ENCODE assay signal across 19 mouse cellular contexts in the genomic region with DNA sequence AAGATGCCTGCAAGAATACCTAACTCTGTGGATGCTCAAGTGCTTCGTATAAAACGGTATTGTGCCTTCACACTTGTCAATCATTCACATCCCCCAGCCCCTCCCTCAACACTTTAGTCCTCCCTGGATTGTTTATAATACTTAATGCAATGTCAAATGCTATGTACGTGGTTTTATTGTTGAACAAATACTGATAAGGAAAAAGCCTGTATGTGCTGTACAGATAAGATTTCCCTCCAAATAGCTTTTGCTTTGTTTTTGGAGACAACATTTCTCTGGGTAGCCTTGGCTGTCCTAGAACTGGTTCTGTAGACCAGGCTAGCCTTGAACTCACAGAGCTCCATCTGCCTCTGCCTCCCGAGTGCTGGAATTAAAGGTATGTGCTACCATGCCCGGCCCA. TPM values are rescaled to one million over a fixed set of nuclear protein-coding genes. Genes with fewer than 3 reads are reported as not detected.
DNase-seq lines count a peak whose midpoint lies in the region; ATAC-seq and TF ChIP-seq lines count a peak whose summit lies in the region.
"Had no signal": no experiment of that assay in that cellular context is flagged by ENCODE, and none has a peak within 500 bp of the region (broad histone marks: within the 10 kb centered on the region; RNA-seq: fewer than 3 reads in every experiment).

No protein-coding gene starts in this region.

- no peak for TF ChIP-seq CTCF in lung, embryonic 14.5 days (IDR thresholded peaks at IDR 0.05; ENCODE audit: low read depth)
- TF ChIP-seq CTCF in MEL (IDR thresholded peaks at IDR 0.05 in 2 of 3, conservative IDR thresholded peaks at IDR 0.05 in 1 of 3; ENCODE audit: control insufficient read depth in 1 of 3, insufficient read depth in 1 of 3, low read depth in 2 of 3, low read length in 3 of 3, poor library complexity in 1 of 3, severe bottlenecking in 1 of 3) = no peak
- no peak for TF ChIP-seq CTCF in kidney, adult 2 months (conservative IDR thresholded peaks at IDR 0.05; ENCODE audit: insufficient read depth, insufficient read length, low read depth, low read length)

- no peak for DNase-seq in embryonic facial prominence, embryonic 10.5 days (ENCODE audit: low spot score)
- no peak for DNase-seq in lung, embryonic 14.5 days
- no peak for DNase-seq in lung, postnatal 14 days
- DNase-seq in MEL (ENCODE audit: low read depth, low spot score) = peak; percentile 25
- DNase-seq in embryonic facial prominence, embryonic 14.5 days (ENCODE audit: low spot score) = no peak
- DNase-seq in kidney, adult 2 months = no peak
- DNase-seq in cerebellum, adult 8-10 months = no peak
- DNase-seq: adrenal gland, adult 2 months; adrenal gland, postnatal 10 days; adrenal gland, postnatal 25 days; B cell, adult 2 months; embryo, embryonic 11 days had no signal

- no peaks in the 10 kb centered on the region for H3K9me3 ChIP-seq in embryonic facial prominence, embryonic 12.5 days
- no peaks in the 10 kb centered on the region for H3K9me3 ChIP-seq in embryonic facial prominence, embryonic 10.5 days
- H3K9me3 ChIP-seq in lung, embryonic 14.5 days (ENCODE audit: low read depth, low read length) = no peaks in the 10 kb centered on the region
- H3K9me3 ChIP-seq in MEL (replicated peaks; ENCODE audit: insufficient read depth, low read length) = no peaks in the 10 kb centered on the region
- H3K9me3 ChIP-seq in embryonic facial prominence, embryonic 14.5 days (ENCODE audit: control insufficient read depth, low read length) = no peaks in the 10 kb centered on the region
- H3K9me3 ChIP-seq: forebrain, embryonic 13.5 days; forebrain, embryonic 15.5 days; G1E had no signal

- H3K4me3 ChIP-seq in embryonic facial prominence, embryonic 12.5 days = no peak overlapping the region
- no peak overlapping the region for H3K4me3 ChIP-seq in embryonic facial prominence, embryonic 10.5 days
- H3K4me3 ChIP-seq in lung, embryonic 14.5 days (ENCODE audit: low read depth, low read length) = no peak overlapping the region
- H3K4me3 ChIP-seq in MEL (ENCODE audit: control insufficient read depth in 1 of 2, insufficient read depth in 1 of 2, low read depth in 2 of 2, low read length in 2 of 2) = no peak overlapping the region
- no peak overlapping the region for H3K4me3 ChIP-seq in embryonic facial prominence, embryonic 14.5 days (ENCODE audit: low read depth, low read length)
- no peak overlapping the region for H3K4me3 ChIP-seq in kidney, adult 2 months (ENCODE audit: insufficient read depth, low read depth, low read length)
- H3K4me3 ChIP-seq: forebrain, embryonic 13.5 days; forebrain, embryonic 15.5 days had no signal

- peak; percentile 60 to 68; a peak in 2 of 4 replicates for TF ChIP-seq EP300 in MEL (IDR thresholded peaks at IDR 0.05; ENCODE audit: low read depth in 1 of 2, low read length in 2 of 2)

- H3K79me2 ChIP-seq in MEL (ENCODE audit: control insufficient read depth, insufficient read depth, low read length, poor library complexity) = no peaks in the 10 kb centered on the region

- peak overlapping the region; percentile 47; the same call in 1 of the 2 replicates for H3K27ac ChIP-seq in embryonic facial prominence, embryonic 12.5 days
- H3K27ac ChIP-seq in embryonic facial prominence, embryonic 10.5 days (replicated peaks) = no peak overlapping the region
- H3K27ac ChIP-seq in lung, embryonic 14.5 days (ENCODE audit: low read depth) = 0 out of 2 replicates have a peak overlapping the region, but pooled peaks have one; percentile 0
- H3K27ac ChIP-seq in MEL (ENCODE audit: control insufficient read depth, low read depth, low read length) = no peak overlapping the region
- peak overlapping the region; percentile 72 for H3K27ac ChIP-seq in embryonic facial prominence, embryonic 14.5 days (replicated peaks; ENCODE audit: low read depth, low read length)
- no peak overlapping the region for H3K27ac ChIP-seq in kidney, adult 2 months (ENCODE audit: insufficient read depth, low read depth, low read length)
- H3K27ac ChIP-seq: forebrain, embryonic 15.5 days had no signal

- peaks cover 66% of the 10 kb centered on the region for H3K4me1 ChIP-seq in embryonic facial prominence, embryonic 12.5 days
- H3K4me1 ChIP-seq in embryonic facial prominence, embryonic 10.5 days = peaks cover 58% of the 10 kb centered on the region
- H3K4me1 ChIP-seq in lung, embryonic 14.5 days (ENCODE audit: insufficient read depth) = peaks cover 22% of the 10 kb centered on the region
- H3K4me1 ChIP-seq in MEL (ENCODE audit: control insufficient read depth in 1 of 2, insufficient read depth in 2 of 2, low read length in 2 of 2) = no peaks in the 10 kb centered on the region
- peaks cover 62% of the 10 kb centered on the region for H3K4me1 ChIP-seq in embryonic facial prominence, embryonic 14.5 days (ENCODE audit: control insufficient read depth, insufficient read depth, low read length)
- H3K4me1 ChIP-seq in kidney, adult 2 months (ENCODE audit: control insufficient read depth, insufficient read depth, low read length) = no peaks in the 10 kb centered on the region; the same call in 1 of the 2 replicates

- H3K27me3 ChIP-seq in embryonic facial prominence, embryonic 12.5 days = no peaks in the 10 kb centered on the region
- no peaks in the 10 kb centered on the region for H3K27me3 ChIP-seq in embryonic facial prominence, embryonic 10.5 days (replicated peaks; ENCODE audit: low read depth, poor library complexity, severe bottlenecking)
- H3K27me3 ChIP-seq in lung, embryonic 14.5 days (ENCODE audit: insufficient read depth, low read length) = no peaks in the 10 kb centered on the region
- H3K27me3 ChIP-seq in MEL (ENCODE audit: control insufficient read depth in 1 of 2, insufficient read depth in 2 of 2, low read length in 2 of 2) = no peaks in the 10 kb centered on the region
- H3K27me3 ChIP-seq in embryonic facial prominence, embryonic 14.5 days (replicated peaks; ENCODE audit: control insufficient read depth, insufficient read depth, low read length) = no peaks in the 10 kb centered on the region
- no peaks in the 10 kb centered on the region for H3K27me3 ChIP-seq in kidney, adult 2 months (replicated peaks; ENCODE audit: control insufficient read depth, insufficient read depth, low read length)
- H3K27me3 ChIP-seq: CH12.LX; forebrain, embryonic 13.5 days; forebrain, embryonic 15.5 days had no signal

- TF ChIP-seq POLR2A in MEL (IDR thresholded peaks at IDR 0.05; ENCODE audit: control insufficient read depth in 1 of 2, insufficient read depth in 1 of 2, low read depth in 1 of 2, low read length in 2 of 2, poor library complexity in 1 of 2) = no peak
- TF ChIP-seq POLR2A in kidney, adult 2 months (IDR thresholded peaks at IDR 0.05; ENCODE audit: low read depth, low read length) = no peak

- H3K36me3 ChIP-seq in embryonic facial prominence, embryonic 12.5 days = no peaks in the 10 kb centered on the region
- H3K36me3 ChIP-seq in embryonic facial prominence, embryonic 10.5 days (replicated peaks) = no peaks in the 10 kb centered on the region
- no peaks in the 10 kb centered on the region for H3K36me3 ChIP-seq in lung, embryonic 14.5 days (ENCODE audit: insufficient read depth)
- H3K36me3 ChIP-seq in MEL (ENCODE audit: control insufficient read depth in 1 of 2, insufficient read depth in 2 of 2, low read length in 2 of 2) = peaks cover 0 to 10% of the 10 kb centered on the region in 2 experiments; a peak in 2 of 4 replicates
- H3K36me3 ChIP-seq in embryonic facial prominence, embryonic 14.5 days (ENCODE audit: control insufficient read depth, insufficient read depth, low read length) = no peaks in the 10 kb centered on the region
- no peaks in the 10 kb centered on the region for H3K36me3 ChIP-seq in kidney, adult 2 months (ENCODE audit: control insufficient read depth, insufficient read depth, low read length)
- H3K36me3 ChIP-seq: forebrain, embryonic 15.5 days; G1E had no signal

- ATAC-seq in embryonic facial prominence, embryonic 12.5 days (ENCODE audit: insufficient number of reproducible peaks, insufficient read depth, low FRiP score, low TSS enrichment) = no peak
- ATAC-seq in lung, embryonic 14.5 days (ENCODE audit: insufficient read depth) = no peak
- no peak for ATAC-seq in embryonic facial prominence, embryonic 14.5 days (ENCODE audit: low read depth)
- ATAC-seq: CD4-positive, CD25-positive, alpha-beta regulatory T cell, adult 4 months; forebrain, embryonic 13.5 days; forebrain, embryonic 15.5 days; forebrain, postnatal 0 days had no signal

- TF ChIP-seq RAD21 in MEL (IDR thresholded peaks at IDR 0.05; ENCODE audit: low read depth, low read length) = no peak

- H3K9ac ChIP-seq in embryonic facial prominence, embryonic 12.5 days = no peak overlapping the region
- no peak overlapping the region for H3K9ac ChIP-seq in lung, embryonic 14.5 days
- H3K9ac ChIP-seq in MEL (ENCODE audit: control insufficient read depth, low read depth, low read length, poor library complexity, severe bottlenecking) = no peak overlapping the region
- H3K9ac ChIP-seq in embryonic facial prominence, embryonic 14.5 days (ENCODE audit: low read depth, low read length) = no peak overlapping the region
- H3K9ac ChIP-seq: forebrain, embryonic 13.5 days; forebrain, embryonic 15.5 days; forebrain, postnatal 0 days had no signal

- WGBS in embryonic facial prominence, embryonic 12.5 days = 65% methylated on average over 5 of the region's 5 CpGs
- WGBS in embryonic facial prominence, embryonic 10.5 days = 83% methylated on average over 5 of the region's 5 CpGs
- 51% methylated on average over 5 of the region's 5 CpGs for WGBS in lung, embryonic 14.5 days
- WGBS in embryonic facial prominence, embryonic 14.5 days = 64% methylated on average over 5 of the region's 5 CpGs
- WGBS in kidney, adult 2 months = 81% methylated on average over 5 of the region's 5 CpGs

- no peak overlapping the region for H3K4me2 ChIP-seq in embryonic facial prominence, embryonic 12.5 days (replicated peaks)
- H3K4me2 ChIP-seq in lung, embryonic 14.5 days = no peak overlapping the region
- H3K4me2 ChIP-seq in embryonic facial prominence, embryonic 14.5 days (ENCODE audit: low read depth, low read length) = peak overlapping the region; percentile 1; the same call in 1 of the 2 replicates
- H3K4me2 ChIP-seq: forebrain, embryonic 13.5 days; forebrain, embryonic 15.5 days had no signal

TF ChIP-seq in MEL, 35 proteins besides CTCF, POLR2A, EP300 and RAD21 (continues in another document):
- no peak for TF ChIP-seq USF1 (IDR thresholded peaks at IDR 0.05; ENCODE audit: low read depth, low read length)
- no peak for TF ChIP-seq ZMIZ1 (IDR thresholded peaks at IDR 0.05; ENCODE audit: low read depth, low read length)

RNA-seq across cellular contexts. Expression of a gene that starts 59.1 kb away (rescaled TPM):
- 72.1 and 77.9 TPM in 2 replicates for polyA plus RNA-seq in embryonic facial prominence, embryonic 12.5 days (2016; fragmentation: Nextera tagmentation; extraction: Ambion mirVana)
- 41.1 and 42.0 TPM in 2 replicates for polyA plus RNA-seq in embryonic facial prominence, embryonic 10.5 days (2016; fragmentation: Nextera tagmentation; extraction: Ambion mirVana)
- polyA plus RNA-seq in lung, embryonic 14.5 days (2014; fragmentation: Nextera tagmentation; extraction: Ambion mirVana) = 29.8 and 31.5 TPM in 2 replicates
- 53.0 and 65.8 TPM in 2 replicates for total RNA-seq in MEL (2012; rRNA removed)
- 10 to 100 TPM; 52.8 to 54.3 TPM for polyA plus RNA-seq in MEL (2012; ENCODE audit: insufficient read depth in 1 of 2, insufficient read length in 2 of 2, low read depth in 1 of 2, low replicate concordance in 2 of 2, missing spikeins in 1 of 2)
- 63.8 and 70.2 TPM in 2 replicates for polyA plus RNA-seq in embryonic facial prominence, embryonic 14.5 days (2014; fragmentation: Nextera tagmentation; extraction: Ambion mirVana)
- 10.0 and 10.6 TPM in 2 replicates for polyA plus RNA-seq in kidney, adult 2 months (2012; rRNA removed)

Comparison
In these comparisons a context has a peak if more than half of its experiments do, and no peak if none do; other contexts are left out.
1. H3K27ac ChIP-seq: peak in embryonic facial prominence, embryonic 12.5 days (single experiment), lung, embryonic 14.5 days (single experiment) and embryonic facial prominence, embryonic 14.5 days (single experiment); none in embryonic facial prominence, embryonic 10.5 days (single experiment), MEL (single experiment) and kidney, adult 2 months (single experiment).